Mouse (Mus musculus) olfactory bulb, adult 2 months (tissue): ENCODE data around the gene Kcna1.

Experiments
- CTCF ChIP-seq: fragments of 200-500 bp; IDR thresholded peaks from 2 replicates; pipeline ENCODE4 v1.5.1; 2012; ENCODE audit warnings: low read depth, mild to moderate bottlenecking, low read length, moderate library complexity; ENCODE audit not compliant: insufficient read depth
- POLR2A ChIP-seq: fragments of 200-500 bp; IDR thresholded peaks from 2 replicates; pipeline ENCODE4 v1.6.1; 2012; ENCODE audit warnings: mild to moderate bottlenecking, low read depth, low read length, moderate library complexity; ENCODE audit not compliant: insufficient read depth

DNA sequence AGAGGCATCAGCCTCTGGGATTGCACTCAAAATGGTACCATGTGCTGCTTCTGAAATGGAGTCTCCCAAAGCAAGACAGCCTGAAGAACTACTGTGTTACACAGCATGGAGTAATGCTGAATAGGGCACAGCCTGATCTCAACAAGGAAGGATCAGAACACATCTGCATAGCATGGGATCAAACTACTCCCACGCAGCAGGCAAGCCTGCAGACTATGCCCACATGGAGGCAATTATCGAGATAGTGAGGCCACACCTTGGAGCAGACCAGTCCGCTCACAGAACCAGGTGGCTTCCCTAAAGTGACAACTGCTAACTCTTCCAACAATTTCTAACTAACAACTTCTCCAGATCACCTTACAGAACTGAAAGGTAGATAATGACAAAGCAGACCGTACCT, 40.9 kb upstream of the Kcna1 start:
- TF ChIP-seq CTCF (no peak), POLR2A (no peak)
